Mouse (Mus musculus): ENCODE results near the gene Taldo1.

The Taldo1 gene

GRCm38 (mm10) chr7:141420030-141420702 lies 28.2 kb downstream of the Taldo1 start:
- DNase-seq (ENCODE audit: extremely low spot score, low spot score) = no peak

- no peak for DNase-seq (ENCODE audit: extremely low spot score, low spot score)
Measured at GRCm38 (mm10) chr7:141423811-141424210, 31.8 kb downstream of the Taldo1 start.

GRCm38 (mm10) chr7:141426948-141427730 lies 35.1 kb downstream of the Taldo1 start:
- no peak for DNase-seq (ENCODE audit: extremely low spot score, low spot score)

GRCm38 (mm10) chr7:141428701-141429100 lies 36.7 kb downstream of the Taldo1 start:
- DNase-seq (ENCODE audit: extremely low spot score, low spot score) = no peak

GRCm38 (mm10) chr7:141429310-141429709 lies 37.3 kb downstream of the Taldo1 start, which contains the start of gene Cend1:
Gene Cend1 (minus strand): TSS chr7:141429491.
- peak; percentile 66 for DNase-seq (ENCODE audit: extremely low spot score, low spot score)

GRCm38 (mm10) chr7:141429840-141430584 lies 38.0 kb downstream of the Taldo1 start:
- no peak for DNase-seq (ENCODE audit: extremely low spot score, low spot score)

- DNase-seq (ENCODE audit: extremely low spot score, low spot score) = no peak
Measured at GRCm38 (mm10) chr7:141430585-141431240, 38.7 kb downstream of the Taldo1 start.

- DNase-seq (ENCODE audit: extremely low spot score, low spot score) = no peak
Measured at GRCm38 (mm10) chr7:141431434-141432185, 39.6 kb downstream of the Taldo1 start.

- no peak for DNase-seq (ENCODE audit: extremely low spot score, low spot score)
Measured at GRCm38 (mm10) chr7:141432186-141432611, 40.2 kb downstream of the Taldo1 start.

- no peak for DNase-seq (ENCODE audit: extremely low spot score, low spot score)
Measured at GRCm38 (mm10) chr7:141432741-141433516, 40.9 kb downstream of the Taldo1 start.

GRCm38 (mm10) chr7:141433517-141434400 lies 41.8 kb downstream of the Taldo1 start:
- DNase-seq (ENCODE audit: extremely low spot score, low spot score) = no peak

GRCm38 (mm10) chr7:141434464-141434863 lies 42.5 kb downstream of the Taldo1 start:
- DNase-seq (ENCODE audit: extremely low spot score, low spot score) = peak; percentile 54

GRCm38 (mm10) chr7:141435129-141435855 lies 43.3 kb downstream of the Taldo1 start:
- peak; percentile 51 for DNase-seq (ENCODE audit: extremely low spot score, low spot score)

- DNase-seq (ENCODE audit: extremely low spot score, low spot score) = no peak
Measured at GRCm38 (mm10) chr7:141435856-141436522, 44.0 kb downstream of the Taldo1 start.

- DNase-seq (ENCODE audit: extremely low spot score, low spot score) = no peak
Measured at GRCm38 (mm10) chr7:141436523-141436892, 44.5 kb downstream of the Taldo1 start.

- peak; percentile 88 for DNase-seq (ENCODE audit: extremely low spot score, low spot score)
Measured at GRCm38 (mm10) chr7:141437178-141438120, 45.5 kb downstream of the Taldo1 start, which contains the start of gene Slc25a22. Gene Slc25a22 (minus strand): TSS chr7:141437892.

Measured in neural tube, embryonic 10.5 days (tissue).